Mouse (Mus musculus) kidney, postnatal 36 days (tissue): ENCODE measurements around the gene Bola3.

Experiments used
- DNase-seq, 2 experiments: peaks; one replicate each; pipeline ENCODE4 v3.0.0; 2021 to 2022; ENCODE audit warnings: mixed read lengths in 2 of 2

The Bola3 gene

GRCm38 (mm10) chr6:83396711-83397110 lies 47.8 kb downstream of the Bola3 start:
- no peak for DNase-seq

GRCm38 (mm10) chr6:83397728-83398127 lies 48.8 kb downstream of the Bola3 start:
- no peak for DNase-seq

- no peak for DNase-seq
Measured at GRCm38 (mm10) chr6:83399790-83400189, 50.8 kb downstream of the Bola3 start.

- no peak for DNase-seq
Measured at GRCm38 (mm10) chr6:83403481-83403880, 54.5 kb downstream of the Bola3 start.

- DNase-seq, result no peak
Measured at GRCm38 (mm10) chr6:83404571-83404970, 55.6 kb downstream of the Bola3 start.

- no peak for DNase-seq
Measured at GRCm38 (mm10) chr6:83405511-83406064, 56.6 kb downstream of the Bola3 start.

GRCm38 (mm10) chr6:83408510-83408909 lies 59.6 kb downstream of the Bola3 start:
- no peak for DNase-seq
